Comparison of ENCODE assay signal across 17 mouse cellular contexts in the genomic region with DNA sequence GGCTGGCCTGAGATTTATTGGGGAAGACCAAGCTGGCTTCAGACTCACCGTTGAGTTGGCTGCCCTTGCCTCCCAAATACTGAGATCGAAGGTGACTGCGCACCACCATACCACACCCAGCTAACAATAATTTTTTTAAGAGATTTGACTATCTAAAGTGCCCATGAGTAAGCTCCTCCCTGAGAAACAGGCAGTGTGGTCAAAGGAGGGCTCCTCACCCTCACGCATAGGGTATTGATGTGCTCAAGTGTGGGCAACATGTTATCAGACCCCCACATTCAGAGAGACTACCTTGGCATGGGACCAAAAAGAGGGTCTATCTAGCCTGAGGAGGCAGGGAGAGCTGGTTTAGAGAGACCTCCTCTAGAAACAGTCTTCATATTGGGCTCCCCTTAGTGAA.
DNase-seq lines count a peak whose midpoint lies in the region; ATAC-seq lines count a peak whose summit lies in the region.
"Had no signal": no experiment of that assay in that cellular context is flagged by ENCODE, and none has a peak within 500 bp of the region (broad histone marks: within the 10 kb centered on the region; RNA-seq: fewer than 3 reads in every experiment).

No protein-coding gene starts in this region.

- H3K4me2 ChIP-seq in embryonic facial prominence, embryonic 14.5 days (ENCODE audit: low read depth, low read length): peak overlapping the region; percentile 12; the same call in 1 of the 2 replicates
- H3K4me2 ChIP-seq in hindbrain, embryonic 16.5 days (ENCODE audit: low read length): peak overlapping the region; percentile 71
- H3K4me2 ChIP-seq in midbrain, embryonic 13.5 days (replicated peaks): peak overlapping the region; percentile 77

- H3K9ac ChIP-seq in embryonic facial prominence, embryonic 14.5 days (ENCODE audit: low read depth, low read length): no peak overlapping the region
- no peak overlapping the region for H3K9ac ChIP-seq in hindbrain, embryonic 16.5 days (ENCODE audit: low read depth, low read length)
- H3K9ac ChIP-seq in midbrain, embryonic 13.5 days (replicated peaks): 0 out of 2 replicates have a peak overlapping the region, but pooled peaks have one; percentile 36

- H3K27ac ChIP-seq in embryonic facial prominence, embryonic 14.5 days (replicated peaks; ENCODE audit: low read depth, low read length): no peak overlapping the region
- no peak overlapping the region for H3K27ac ChIP-seq in embryonic facial prominence, embryonic 10.5 days (replicated peaks)
- H3K27ac ChIP-seq in hindbrain, embryonic 16.5 days (ENCODE audit: low read depth, low read length): peak overlapping the region; percentile 44; the same call in 1 of the 2 replicates
- H3K27ac ChIP-seq in midbrain, embryonic 13.5 days: no peak overlapping the region

- WGBS in embryonic facial prominence, embryonic 14.5 days: 96% methylated on average over 4 of the region's 4 CpGs
- 97% methylated on average over 4 of the region's 4 CpGs for WGBS in embryonic facial prominence, embryonic 10.5 days
- 95% methylated on average over 4 of the region's 4 CpGs for WGBS in hindbrain, embryonic 16.5 days
- 95% methylated on average over 4 of the region's 4 CpGs for WGBS in midbrain, embryonic 13.5 days

- no peaks in the 10 kb centered on the region for H3K9me3 ChIP-seq in embryonic facial prominence, embryonic 14.5 days (ENCODE audit: control insufficient read depth, low read length)
- no peaks in the 10 kb centered on the region for H3K9me3 ChIP-seq in embryonic facial prominence, embryonic 10.5 days
- no peaks in the 10 kb centered on the region for H3K9me3 ChIP-seq in hindbrain, embryonic 16.5 days (ENCODE audit: control insufficient read depth, low read length)
- no peaks in the 10 kb centered on the region for H3K9me3 ChIP-seq in midbrain, embryonic 13.5 days
- H3K9me3 ChIP-seq: embryonic facial prominence, embryonic 13.5 days; megakaryocyte, embryonic 14.5 days had no signal

- no peak for ATAC-seq in embryonic facial prominence, embryonic 14.5 days (ENCODE audit: low read depth)
- ATAC-seq in hindbrain, embryonic 16.5 days: no peak
- no peak for ATAC-seq in midbrain, embryonic 13.5 days
- ATAC-seq: activated CD4-positive, CD25-positive, alpha-beta regulatory T cell, adult 4 months had no signal

- DNase-seq in embryonic facial prominence, embryonic 14.5 days (ENCODE audit: low spot score): no peak
- DNase-seq in embryonic facial prominence, embryonic 10.5 days (ENCODE audit: low spot score): no peak
- DNase-seq in MEL-GATA-1-ER (ENCODE audit: extremely low read depth, low read depth) (peak; percentile 36), MN1 (ENCODE audit: low spot score) (no peak)
- DNase-seq in embryo, embryonic 11 days: no peak
- DNase-seq in urinary bladder, adult 2 months (ENCODE audit: low spot score): no peak
- DNase-seq: cerebellum, adult 8-10 months; heart, adult 18-20 months; heart, postnatal 14 days; kidney, adult 11 months; kidney, postnatal 4 days; lung, adult 2 months had no signal

- H3K27me3 ChIP-seq in embryonic facial prominence, embryonic 14.5 days (replicated peaks; ENCODE audit: control insufficient read depth, insufficient read depth, low read length): no peaks in the 10 kb centered on the region
- no peaks in the 10 kb centered on the region for H3K27me3 ChIP-seq in embryonic facial prominence, embryonic 10.5 days (replicated peaks; ENCODE audit: low read depth, poor library complexity, severe bottlenecking)
- H3K27me3 ChIP-seq in hindbrain, embryonic 16.5 days (replicated peaks; ENCODE audit: control insufficient read depth, insufficient read depth, low read length): no peaks in the 10 kb centered on the region
- no peaks in the 10 kb centered on the region for H3K27me3 ChIP-seq in midbrain, embryonic 13.5 days
- H3K27me3 ChIP-seq: embryonic facial prominence, embryonic 13.5 days had no signal

- peaks cover 11% of the 10 kb centered on the region for H3K4me1 ChIP-seq in embryonic facial prominence, embryonic 14.5 days (ENCODE audit: control insufficient read depth, insufficient read depth, low read length)
- H3K4me1 ChIP-seq in embryonic facial prominence, embryonic 10.5 days: peaks cover 27% of the 10 kb centered on the region
- peaks cover 21% of the 10 kb centered on the region for H3K4me1 ChIP-seq in hindbrain, embryonic 16.5 days (ENCODE audit: control insufficient read depth, insufficient read depth, low read depth, low read length)
- peaks cover 38% of the 10 kb centered on the region for H3K4me1 ChIP-seq in midbrain, embryonic 13.5 days (replicated peaks)
- H3K4me1 ChIP-seq: megakaryocyte, embryonic 14.5 days had no signal

- no peaks in the 10 kb centered on the region for H3K36me3 ChIP-seq in embryonic facial prominence, embryonic 14.5 days (ENCODE audit: control insufficient read depth, insufficient read depth, low read length)
- no peaks in the 10 kb centered on the region for H3K36me3 ChIP-seq in embryonic facial prominence, embryonic 10.5 days (replicated peaks)
- H3K36me3 ChIP-seq in hindbrain, embryonic 16.5 days (ENCODE audit: control insufficient read depth, insufficient read depth, low read length): no peaks in the 10 kb centered on the region
- no peaks in the 10 kb centered on the region for H3K36me3 ChIP-seq in midbrain, embryonic 13.5 days
- H3K36me3 ChIP-seq: embryonic facial prominence, embryonic 13.5 days had no signal

- no peak overlapping the region for H3K4me3 ChIP-seq in embryonic facial prominence, embryonic 14.5 days (ENCODE audit: low read depth, low read length)
- H3K4me3 ChIP-seq in embryonic facial prominence, embryonic 10.5 days: no peak overlapping the region
- peak overlapping the region; percentile 57 for H3K4me3 ChIP-seq in hindbrain, embryonic 16.5 days (ENCODE audit: low read length)
- peak overlapping the region; percentile 59 for H3K4me3 ChIP-seq in midbrain, embryonic 13.5 days (replicated peaks)
- H3K4me3 ChIP-seq: megakaryocyte, embryonic 14.5 days had no signal

Comparison
In these comparisons a context has a peak if more than half of its experiments do, and no peak if none do; other contexts are left out.
1. H3K4me2 ChIP-seq: peak in every context shown above with its lines; median percentile 77 in midbrain, embryonic 13.5 days; 71 in hindbrain, embryonic 16.5 days; 12 in embryonic facial prominence, embryonic 14.5 days.
2. H3K4me3 ChIP-seq: peak in hindbrain, embryonic 16.5 days (single experiment) and midbrain, embryonic 13.5 days (single experiment); none in embryonic facial prominence, embryonic 14.5 days (single experiment) and embryonic facial prominence, embryonic 10.5 days (single experiment).